Mouse (Mus musculus) spleen, adult 2 months (tissue): ENCODE results near the gene Mapkapk2.

Experiments
- CTCF ChIP-seq: fragments of 200-500 bp; IDR thresholded peaks from 2 replicates; pipeline ENCODE4 v1.5.1; 2011; ENCODE audit warnings: mild to moderate bottlenecking, inconsistent platforms; ENCODE audit not compliant: insufficient read depth, insufficient read length, insufficient replicate concordance; ENCODE audit errors: extremely low read depth
- POLR2A ChIP-seq: fragments of 200-500 bp; IDR thresholded peaks from 2 replicates; pipeline ENCODE4 v1.6.1; 2011; ENCODE audit warnings: low read depth, low read length, inconsistent platforms

DNA sequence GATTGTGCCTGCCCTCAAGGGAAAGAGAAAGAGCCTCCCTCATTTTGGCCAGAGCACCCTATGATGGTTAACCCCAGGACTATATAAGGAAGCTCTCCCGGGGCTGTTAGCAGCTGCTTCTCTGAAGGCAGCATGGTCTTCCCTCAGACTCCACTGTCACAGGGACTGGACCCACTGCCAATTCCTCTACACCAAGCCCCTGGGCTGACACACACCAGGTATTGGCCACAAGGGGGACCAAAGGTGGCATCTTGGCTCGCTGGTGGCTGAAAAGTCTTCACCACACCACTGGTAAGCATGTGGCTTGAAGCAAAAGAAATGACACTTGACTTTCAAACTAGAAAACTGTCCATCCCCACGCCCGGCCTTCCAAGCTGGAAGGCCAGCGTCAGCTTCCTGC, 47.0 kb downstream of the Mapkapk2 start:
- TF ChIP-seq POLR2A = no peak
- TF ChIP-seq CTCF = no peak
